Mouse (Mus musculus) hindbrain, postnatal 0 days (tissue): ENCODE measurements at regions not wholly inside any gene's neighbourhood (a gene's known extent, or its start where the extent isn't known, plus 50 kb on each side); places are given as distances from the start of the nearest gene placed in this dataset.

Experiments used
- ATAC-seq: fragments of 200-750 bp; cut with Nextera tagmentation; 2 replicates; pipeline ENCODE4 v1.8.0; 2017; ENCODE audit warnings: mild to moderate bottlenecking, moderate TSS enrichment, moderate library complexity
- DNase-seq: peaks from one replicate; pipeline ENCODE4 v3.0.0-alpha.2; 2015; ENCODE audit warnings: low spot score
- H3K27ac ChIP-seq: fragments of 300-500 bp; sonication (generic); 2 replicates; pipeline ENCODE4 v1.5.1; 2014; ENCODE audit warnings: mild to moderate bottlenecking
- H3K27me3 ChIP-seq: fragments of 300-500 bp; sonication (generic); 2 replicates; pipeline ENCODE4 v1.6.1; 2014; ENCODE audit warnings: low read length, mixed read lengths; ENCODE audit not compliant: insufficient read depth
- H3K36me3 ChIP-seq: fragments of 300-500 bp; sonication (generic); 2 replicates; pipeline ENCODE4 v1.6.1; 2014; ENCODE audit warnings: low read length, mixed read lengths; ENCODE audit not compliant: insufficient read depth
- H3K4me1 ChIP-seq: fragments of 300-500 bp; sonication (generic); 2 replicates; pipeline ENCODE4 v1.6.1; 2014; ENCODE audit warnings: antibody characterized with exemption, low read length, mixed read lengths; ENCODE audit not compliant: insufficient read depth
- H3K4me2 ChIP-seq: fragments of 300-500 bp; sonication (generic); 2 replicates; pipeline ENCODE4 v1.6.1; 2014; ENCODE audit warnings: low read depth, mild to moderate bottlenecking, low read length, moderate library complexity, mixed read lengths
- H3K4me3 ChIP-seq: fragments of 300-500 bp; sonication (generic); 2 replicates; pipeline ENCODE4 v1.5.1; 2014; ENCODE audit warnings: low read length
- H3K9ac ChIP-seq: fragments of 300-500 bp; sonication (generic); replicated peaks from 2 replicates; pipeline ENCODE4 v1.6.1; 2014; ENCODE audit warnings: mild to moderate bottlenecking, low read length, moderate library complexity, mixed read lengths
- H3K9me3 ChIP-seq: fragments of 300-500 bp; sonication (generic); 2 replicates; pipeline ENCODE4 v1.6.1; 2016; ENCODE audit warnings: low read length, mixed read lengths
- CTCF ChIP-seq: IDR thresholded peaks from 2 replicates; pipeline ENCODE4 v1.5.1; 2016; ENCODE audit warnings: antibody characterized with exemption, control low read depth, low read depth
- WGBS: fragments of 180-500 bp; shearing (Covaris S2); extraction: QIAGEN DNeasy Blood & Tissue Kit; methylation state at CpG from one replicate; pipeline ENCODE4 v1.1.7; 2014; 5-methylcytosine and 5-hydroxymethylcytosine counted together

GRCm38 (mm10) chr7:83043746-83044145 is 176.6 kb downstream of the Mex3b start:
- DNase-seq: no peak
- H3K9me3 ChIP-seq: no peaks in the 10 kb centered on the region
- H3K4me2 ChIP-seq: no peak overlapping the region
- WGBS: 93% methylated on average over 3 of the region's 3 CpGs
- no peak overlapping the region for H3K4me3 ChIP-seq
- no peaks in the 10 kb centered on the region for H3K27me3 ChIP-seq
- H3K27ac ChIP-seq: no peak overlapping the region
- no peak for ATAC-seq
- no peaks in the 10 kb centered on the region for H3K4me1 ChIP-seq
- no peak for TF ChIP-seq CTCF
- no peak overlapping the region for H3K9ac ChIP-seq
- H3K36me3 ChIP-seq: no peaks in the 10 kb centered on the region

- Histone ChIP-seq H3K9me3 (no peaks in the 10 kb centered on the region), H3K27me3 (no peaks in the 10 kb centered on the region), H3K4me3 (no peak overlapping the region), H3K4me2 (no peak overlapping the region), H3K36me3 (no peaks in the 10 kb centered on the region), H3K27ac (no peak overlapping the region), H3K9ac (no peak overlapping the region), H3K4me1 (no peaks in the 10 kb centered on the region)
- no peak for ATAC-seq
- WGBS: 84% methylated on average over 3 of the region's 3 CpGs
- no peak for TF ChIP-seq CTCF
- DNase-seq: peak; percentile 13
Measured at GRCm38 (mm10) chr7:83045266-83045665, 178.1 kb downstream of the Mex3b start.

GRCm38 (mm10) chr7:83050011-83050410 is 182.9 kb downstream of the Mex3b start:
- Histone ChIP-seq H3K36me3 (no peaks in the 10 kb centered on the region), H3K27ac (no peak overlapping the region), H3K4me1 (no peaks in the 10 kb centered on the region), H3K27me3 (no peaks in the 10 kb centered on the region), H3K4me2 (no peak overlapping the region), H3K9me3 (no peaks in the 10 kb centered on the region), H3K4me3 (no peak overlapping the region), H3K9ac (no peak overlapping the region)
- ATAC-seq (no peak), DNase-seq (no peak)
- no peak for TF ChIP-seq CTCF
- 9% methylated on average over 3 of the region's 3 CpGs for WGBS

GRCm38 (mm10) chr7:83050833-83051497 is 183.8 kb downstream of the Mex3b start:
- no peak overlapping the region for H3K27ac ChIP-seq
- no peaks in the 10 kb centered on the region for H3K9me3 ChIP-seq
- no peak for TF ChIP-seq CTCF
- WGBS: 93% methylated on average over 6 of the region's 6 CpGs
- H3K4me1 ChIP-seq: no peaks in the 10 kb centered on the region
- no peak overlapping the region for H3K4me2 ChIP-seq
- H3K4me3 ChIP-seq: no peak overlapping the region
- H3K9ac ChIP-seq: no peak overlapping the region
- H3K27me3 ChIP-seq: no peaks in the 10 kb centered on the region
- H3K36me3 ChIP-seq: no peaks in the 10 kb centered on the region
- ATAC-seq (no peak), DNase-seq (no peak)

- Histone ChIP-seq H3K9me3 (no peaks in the 10 kb centered on the region), H3K27ac (no peak overlapping the region), H3K4me2 (no peak overlapping the region), H3K9ac (no peak overlapping the region), H3K27me3 (no peaks in the 10 kb centered on the region), H3K36me3 (no peaks in the 10 kb centered on the region), H3K4me3 (no peak overlapping the region), H3K4me1 (no peaks in the 10 kb centered on the region)
- no peak for TF ChIP-seq CTCF
- DNase-seq (no peak), ATAC-seq (no peak)
- 81% methylated on average over 13 of the region's 13 CpGs for WGBS
Measured at GRCm38 (mm10) chr7:83056101-83056935, 189.2 kb downstream of the Mex3b start.

GRCm38 (mm10) chr7:83060318-83060717 is 193.2 kb downstream of the Mex3b start:
- Histone ChIP-seq H3K27ac (no peak overlapping the region), H3K4me3 (no peak overlapping the region), H3K36me3 (no peaks in the 10 kb centered on the region), H3K9me3 (no peaks in the 10 kb centered on the region), H3K4me1 (no peaks in the 10 kb centered on the region), H3K4me2 (no peak overlapping the region), H3K27me3 (no peaks in the 10 kb centered on the region), H3K9ac (no peak overlapping the region)
- no peak for DNase-seq
- no peak for TF ChIP-seq CTCF
- 80% methylated on average over 3 of the region's 3 CpGs for WGBS
- ATAC-seq: no peak

- TF ChIP-seq CTCF: no peak
- H3K36me3 ChIP-seq: no peaks in the 10 kb centered on the region
- no peak overlapping the region for H3K4me3 ChIP-seq
- no peaks in the 10 kb centered on the region for H3K9me3 ChIP-seq
- H3K27me3 ChIP-seq: no peaks in the 10 kb centered on the region
- H3K9ac ChIP-seq: no peak overlapping the region
- DNase-seq (no peak), ATAC-seq (no peak)
- no peak overlapping the region for H3K27ac ChIP-seq
- H3K4me1 ChIP-seq: no peaks in the 10 kb centered on the region
- no peak overlapping the region for H3K4me2 ChIP-seq
- 54% methylated on average over 5 of the region's 5 CpGs for WGBS
Measured at GRCm38 (mm10) chr7:83060733-83061132, 193.6 kb downstream of the Mex3b start.
